Mouse (Mus musculus) retina, adult 2 months (tissue): Measurements from ENCODE around the gene Hoxa2.

Source experiments
- DNase-seq: peaks from one replicate; pipeline ENCODE4 v3.0.0-alpha.2; 2012; ENCODE audit warnings: low read depth, low spot score

The Hoxa2 gene

DNA sequence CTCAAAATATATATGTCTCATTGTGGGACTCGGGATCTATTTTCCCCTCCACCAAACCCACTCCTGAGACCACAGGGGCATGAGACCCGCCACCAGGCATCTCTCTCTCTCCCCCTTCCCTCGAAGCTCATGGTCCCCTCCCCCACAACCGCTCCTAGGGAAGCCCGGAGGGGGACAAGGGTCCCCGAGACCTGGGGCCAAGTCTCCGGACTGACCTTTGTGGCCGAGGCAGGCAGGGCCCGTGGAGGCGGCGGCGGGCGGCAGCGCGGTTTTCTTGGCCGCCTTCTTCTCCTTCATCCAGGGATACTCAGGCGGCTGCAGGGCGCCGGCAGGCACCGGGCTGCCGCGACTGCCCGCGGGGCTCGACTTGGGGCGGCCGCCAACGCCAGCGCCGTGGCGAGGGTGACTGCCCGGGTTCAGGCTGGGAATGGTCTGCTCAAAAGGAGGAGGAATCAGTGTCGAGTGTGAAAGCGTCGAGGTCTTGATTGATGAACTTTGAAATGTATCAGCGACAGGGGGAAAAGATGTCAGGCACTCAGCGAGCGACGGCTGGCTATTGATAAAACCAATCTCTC is 493 bp downstream of the Hoxa2 start:
- no peak for DNase-seq

DNA sequence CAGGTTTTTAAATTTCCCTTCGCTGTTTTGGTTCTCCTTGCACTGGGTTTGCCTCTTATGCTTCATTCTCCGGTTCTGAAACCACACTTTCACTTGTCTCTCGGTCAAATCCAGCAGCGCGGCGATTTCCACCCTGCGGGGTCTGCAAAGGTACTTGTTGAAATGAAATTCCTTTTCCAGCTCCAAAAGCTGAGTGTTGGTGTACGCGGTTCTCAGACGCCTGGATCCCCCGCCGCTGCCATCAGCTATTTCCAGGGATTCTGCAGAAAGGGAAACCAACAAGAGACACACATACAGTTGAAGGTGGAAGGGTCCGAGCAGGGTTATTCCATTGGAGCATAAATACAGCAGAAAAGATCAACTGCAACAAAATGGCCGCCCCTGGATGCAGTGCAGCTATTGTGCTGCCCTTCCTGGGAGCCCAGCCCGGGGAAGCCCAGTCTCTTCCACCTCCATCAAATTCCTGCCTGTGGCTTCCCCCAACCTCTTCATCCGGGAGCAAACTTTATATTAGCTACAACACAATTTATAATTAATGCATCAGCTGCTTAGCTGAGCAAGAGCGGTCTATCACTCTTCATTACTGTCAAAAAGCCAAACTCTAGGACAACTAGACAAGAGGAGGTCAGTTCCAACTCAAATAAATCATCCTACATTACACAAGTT is 1.1 kb downstream of the Hoxa2 start:
- DNase-seq, result no peak

DNA sequence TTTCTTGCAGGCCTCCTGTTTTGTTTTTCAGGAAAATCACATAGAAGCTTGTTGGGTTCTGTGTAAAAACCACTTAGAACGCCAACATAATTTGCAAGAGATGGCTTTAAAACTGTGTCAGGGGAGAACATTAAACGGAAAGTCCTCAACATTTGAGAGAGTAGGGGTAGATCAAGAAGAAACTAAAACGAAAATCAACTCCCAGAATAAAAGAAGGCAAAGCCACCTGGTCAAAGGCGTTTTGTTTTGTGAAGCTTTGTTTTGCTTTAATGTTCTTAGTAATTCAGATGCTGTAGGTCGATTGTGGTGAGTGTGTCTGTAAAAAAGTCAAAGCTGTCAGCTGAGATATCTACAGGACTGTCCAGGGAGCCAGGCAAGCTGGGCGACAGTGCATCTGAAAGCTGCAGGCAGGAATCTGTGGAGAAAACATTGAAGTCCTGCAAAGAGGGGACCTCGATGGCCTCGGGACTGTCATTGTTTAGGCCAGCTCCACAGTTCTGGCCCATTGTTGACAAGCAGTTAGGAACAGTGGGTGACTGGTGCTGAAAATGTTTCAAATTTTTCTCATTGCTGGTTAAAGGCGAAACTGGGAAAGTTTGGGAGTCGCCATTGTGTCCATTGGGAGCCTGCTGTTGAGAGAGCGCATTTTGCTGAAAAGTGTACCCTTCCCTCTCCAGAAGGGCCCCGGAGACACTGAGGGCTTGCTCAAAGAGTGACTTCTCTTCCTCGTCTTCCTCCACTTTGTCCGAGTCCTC is 1.8 kb downstream of the Hoxa2 start:
- DNase-seq, result no peak

DNA sequence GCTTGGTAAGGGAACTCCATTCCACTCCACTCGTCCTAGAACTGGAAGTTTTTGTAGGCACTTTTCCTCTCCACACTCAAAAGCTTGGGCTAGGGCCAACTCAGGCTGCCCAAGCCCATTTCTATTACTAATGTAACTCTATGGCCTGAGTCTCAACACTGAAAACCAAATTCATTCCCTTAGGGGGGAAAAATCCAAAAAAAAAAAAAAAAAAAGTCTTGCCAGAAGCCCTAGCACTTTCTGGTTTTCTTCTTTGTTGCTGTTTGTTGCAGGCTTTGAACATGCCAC is 2.6 kb downstream of the Hoxa2 start:
- DNase-seq, result no peak

DNA sequence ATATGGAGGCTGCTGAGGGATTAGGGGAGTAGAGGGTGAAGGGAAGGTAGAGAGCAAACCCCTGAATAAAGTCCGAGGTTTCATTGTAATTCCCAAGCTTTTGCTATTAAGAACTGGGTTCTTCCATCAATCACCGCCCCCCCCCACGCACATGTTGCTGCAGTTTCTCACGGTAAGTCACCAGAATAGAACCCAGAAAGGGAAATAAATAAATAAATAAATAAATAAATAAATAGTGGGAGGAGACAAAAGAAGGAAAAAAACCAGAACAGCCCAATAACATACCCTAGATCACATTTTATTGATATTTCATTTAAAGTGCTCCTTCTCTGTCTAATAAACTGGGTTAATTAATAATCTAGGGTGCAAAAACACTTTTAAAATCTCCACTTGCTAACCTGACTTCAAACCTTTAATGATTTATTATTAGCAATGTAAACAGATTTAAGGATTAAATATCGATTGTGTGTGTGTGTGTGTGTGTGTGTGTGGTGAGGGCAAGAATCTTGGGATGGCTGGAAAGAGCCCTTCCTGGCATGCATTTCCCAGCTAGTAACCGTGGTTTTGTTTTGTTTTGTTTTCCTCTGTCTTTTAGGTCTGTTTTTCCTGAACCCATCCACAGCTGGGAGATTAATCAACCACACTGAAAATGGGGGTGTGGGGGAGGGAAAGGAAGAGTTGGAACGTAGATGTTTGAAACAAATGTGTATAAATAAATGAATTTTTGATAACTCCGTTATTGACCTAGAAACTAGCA is 3.1 kb downstream of the Hoxa2 start:
- no peak for DNase-seq

DNA sequence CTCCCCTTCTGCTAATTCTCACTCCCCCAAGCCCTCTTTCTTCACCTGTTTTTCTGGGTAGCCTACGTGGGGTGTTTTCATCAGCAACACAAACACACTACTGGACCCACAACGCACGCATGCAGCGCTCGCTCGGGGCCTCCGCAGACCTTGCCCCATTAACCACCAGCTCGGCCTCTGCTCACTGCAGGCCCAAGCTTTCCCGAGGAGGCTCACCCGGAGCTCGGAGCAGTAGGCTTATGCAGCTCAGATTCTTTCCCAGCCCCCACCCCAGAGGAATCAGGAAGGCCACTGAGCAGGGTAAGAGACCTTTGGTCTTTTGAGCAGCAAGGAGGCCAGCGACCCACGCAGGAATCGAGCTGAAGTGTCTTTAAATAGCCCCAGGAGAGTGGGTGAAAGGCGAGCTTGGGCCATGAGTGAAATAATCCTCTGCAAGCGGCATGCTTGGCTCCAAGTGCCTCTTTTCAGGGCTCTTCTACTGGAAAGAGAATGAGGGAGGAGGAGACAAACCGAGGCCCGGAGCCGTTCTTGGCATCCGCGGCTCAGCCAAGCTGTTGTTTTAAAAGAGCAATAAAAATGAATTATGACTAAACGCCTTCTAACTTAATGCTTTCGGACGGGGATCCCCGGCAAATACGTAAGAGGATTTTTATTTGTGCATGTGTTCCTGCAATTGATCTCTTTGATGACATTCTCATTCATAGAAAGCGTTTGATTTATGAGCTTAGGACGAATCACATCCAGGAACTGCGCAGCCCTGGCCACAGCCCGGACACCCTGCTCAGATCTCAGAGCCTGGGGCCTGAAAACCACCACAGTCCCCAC is 3.9 kb downstream of the Hoxa2 start:
- no peak for DNase-seq

DNA sequence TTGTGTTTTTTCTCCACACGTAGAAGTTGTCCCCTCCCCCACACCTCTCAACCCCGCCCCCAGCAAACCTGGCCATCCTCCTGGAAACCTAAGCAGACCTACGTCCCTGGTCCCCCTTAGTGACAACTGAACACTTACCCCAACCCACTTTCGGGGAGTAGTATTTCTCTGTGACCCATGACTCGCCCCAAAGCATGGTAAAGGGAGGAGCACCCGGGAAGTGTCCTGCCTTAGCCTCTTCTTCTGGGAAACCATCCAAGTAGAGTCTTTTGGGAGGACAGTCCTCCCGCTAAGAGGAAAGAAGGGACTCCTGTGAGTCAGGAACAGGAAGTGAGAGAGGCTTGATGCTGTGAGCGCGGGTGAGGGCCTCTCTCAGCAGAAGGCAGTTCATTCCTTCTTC is 4.7 kb downstream of the Hoxa2 start:
- DNase-seq, result no peak

DNA sequence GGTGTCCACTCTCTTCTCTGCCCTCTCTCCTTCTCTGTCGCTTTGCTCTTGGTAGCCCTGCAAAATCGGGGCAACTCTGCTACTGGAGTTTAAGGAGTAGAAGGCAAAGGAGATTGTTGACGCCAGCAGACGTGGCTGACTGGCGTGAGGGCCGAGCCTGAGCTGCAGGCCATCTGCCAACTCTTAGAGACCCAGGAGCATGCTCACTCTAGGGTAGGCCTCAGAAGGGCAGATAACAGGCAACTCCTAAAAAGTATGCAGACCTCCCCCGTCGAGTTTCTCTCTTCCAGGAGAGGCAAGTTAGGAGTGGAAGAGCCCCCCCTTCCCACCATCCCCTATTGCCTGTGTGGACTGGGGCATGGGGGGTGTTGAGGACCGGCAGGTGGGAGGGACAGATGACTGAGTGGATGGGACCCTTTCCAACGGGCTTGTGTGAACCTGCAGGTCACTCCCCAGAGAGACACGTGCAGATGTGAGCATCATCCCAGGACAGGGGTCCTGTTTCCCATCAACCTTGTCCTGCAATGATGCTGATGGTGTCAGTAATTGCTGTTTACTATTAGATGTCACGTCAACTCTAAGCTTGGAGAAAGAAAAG is 5.4 kb downstream of the Hoxa2 start:
- DNase-seq, result no peak

DNA sequence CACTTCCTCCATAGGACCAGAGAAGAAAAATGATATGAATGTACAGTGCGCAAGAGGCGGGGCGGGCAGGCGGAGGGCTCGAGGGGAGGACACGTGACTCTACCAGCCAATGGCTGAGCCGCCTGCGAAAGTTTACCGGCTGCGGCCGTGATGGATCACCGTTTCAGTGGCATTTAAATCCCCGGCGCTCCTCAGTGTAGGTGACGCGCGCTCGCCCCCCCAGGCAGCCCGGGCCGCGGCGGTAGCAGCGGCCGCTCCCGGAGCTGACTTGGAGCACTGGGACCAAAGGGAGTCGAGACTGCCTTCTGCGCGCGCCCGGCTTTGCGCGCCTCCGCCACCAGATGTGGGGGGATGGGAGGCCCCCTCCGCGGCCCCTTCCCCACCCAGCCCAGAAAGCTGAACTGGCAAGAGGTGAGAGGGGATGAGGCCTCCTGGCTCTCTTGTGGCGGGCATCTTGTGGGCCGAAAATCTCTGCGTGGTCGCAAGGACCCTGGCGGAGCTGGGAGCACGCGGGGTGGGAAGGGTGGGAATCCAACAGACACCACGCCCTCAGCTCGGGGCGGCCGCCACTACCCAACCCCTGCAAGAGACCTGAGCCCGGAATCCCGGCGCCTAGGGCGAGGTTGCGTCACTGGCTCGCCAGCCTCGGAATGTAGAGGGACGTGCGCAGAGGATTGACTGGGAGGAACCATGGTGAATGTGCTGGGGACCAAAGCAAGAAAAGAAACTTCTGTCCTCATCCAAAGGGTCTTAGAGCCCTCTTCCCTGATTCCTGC is 6.2 kb downstream of the Hoxa2 start, which contains the start of gene Hoxa1:
Hoxa1 (minus strand) TSS at position 42 of the 776 bp plus-strand sequence.
- DNase-seq, result no peak

DNA sequence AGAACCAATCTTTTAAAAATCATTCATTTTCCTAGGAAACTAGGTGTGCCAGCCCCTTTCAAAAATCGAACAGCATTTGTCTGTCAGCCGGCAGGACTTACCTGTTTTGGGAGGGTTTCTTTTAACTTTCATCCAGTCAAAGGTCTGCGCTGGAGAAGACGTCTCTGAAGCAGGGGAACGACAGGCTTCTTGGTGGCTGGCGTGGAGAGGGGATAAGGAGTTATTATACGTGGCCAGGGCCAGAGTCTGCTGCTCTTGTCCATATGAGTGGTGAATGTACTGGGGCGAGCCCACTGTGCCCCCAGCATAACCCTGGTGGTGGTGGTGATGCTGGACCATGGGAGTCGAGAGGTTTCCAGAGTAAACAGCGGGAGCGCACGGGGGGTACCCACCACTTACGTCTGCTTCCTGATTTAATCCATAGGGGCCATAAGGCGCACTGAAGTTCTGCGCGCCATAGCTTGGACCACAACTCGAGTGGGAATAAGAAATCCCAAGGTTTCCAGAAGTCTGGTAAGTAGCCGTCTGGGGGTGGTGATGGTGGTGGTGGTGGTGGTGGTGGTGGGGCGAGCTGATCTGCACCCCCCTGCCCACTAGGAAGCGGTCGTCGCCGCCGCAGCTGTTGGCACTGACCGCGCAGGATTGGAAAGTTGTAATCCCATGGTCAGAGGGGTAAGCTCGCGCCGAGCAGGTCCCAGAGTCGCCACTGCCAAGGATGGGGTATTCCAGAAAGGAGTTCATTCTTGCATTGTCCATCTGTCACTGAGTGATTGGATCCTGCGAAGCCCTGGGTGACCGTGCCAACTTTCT is 7.0 kb downstream of the Hoxa2 start:
- DNase-seq, result no peak

DNA sequence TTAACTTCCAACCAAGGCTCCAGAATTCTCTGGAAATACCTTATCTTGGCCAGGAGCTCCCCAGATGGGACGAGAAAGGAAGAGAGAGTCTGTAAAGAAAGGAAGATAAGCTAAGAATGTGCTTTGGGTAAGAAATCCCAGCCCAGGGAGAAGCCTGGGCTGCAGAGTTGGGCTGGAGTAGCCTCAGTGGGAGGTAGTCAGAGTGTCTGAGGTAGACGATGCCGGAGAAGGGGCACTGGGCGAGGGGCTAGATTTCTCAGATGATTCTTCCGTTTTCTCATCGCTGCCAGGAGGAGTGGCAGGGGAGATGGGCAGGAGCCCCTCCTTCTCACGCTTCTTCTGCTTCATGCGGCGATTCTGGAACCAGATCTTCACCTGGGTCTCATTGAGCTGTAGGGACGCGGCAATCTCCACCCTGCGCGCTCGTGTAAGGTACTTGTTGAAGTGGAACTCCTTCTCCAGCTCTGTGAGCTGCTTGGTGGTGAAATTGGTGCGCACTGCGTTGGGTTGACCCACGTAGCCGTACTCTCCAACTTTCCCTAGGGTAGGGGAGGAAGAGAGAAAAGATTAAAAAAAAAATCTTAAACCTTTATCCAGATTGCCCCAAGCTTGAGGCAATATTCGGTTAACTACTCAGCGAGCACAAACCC is 8.0 kb downstream of the Hoxa2 start:
- DNase-seq, result no peak

DNA sequence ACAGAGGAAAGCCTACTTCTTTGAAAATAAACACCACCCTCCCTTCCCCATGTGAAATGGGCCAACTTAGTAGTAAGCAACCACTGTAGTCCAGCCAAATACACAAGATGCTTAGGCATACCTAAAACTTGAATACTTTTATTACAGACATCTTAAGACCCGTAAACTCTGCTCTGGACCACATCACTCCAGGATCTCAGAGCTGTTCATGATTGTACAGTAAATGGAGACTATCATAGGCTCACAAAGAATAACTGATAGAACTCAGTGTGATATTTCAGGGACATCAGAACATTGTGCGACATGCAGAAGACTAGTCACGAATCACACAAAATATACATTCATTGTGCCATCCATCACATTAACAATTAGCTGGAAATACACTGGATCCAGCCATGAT is 9.2 kb downstream of the Hoxa2 start:
- DNase-seq, result no peak

DNA sequence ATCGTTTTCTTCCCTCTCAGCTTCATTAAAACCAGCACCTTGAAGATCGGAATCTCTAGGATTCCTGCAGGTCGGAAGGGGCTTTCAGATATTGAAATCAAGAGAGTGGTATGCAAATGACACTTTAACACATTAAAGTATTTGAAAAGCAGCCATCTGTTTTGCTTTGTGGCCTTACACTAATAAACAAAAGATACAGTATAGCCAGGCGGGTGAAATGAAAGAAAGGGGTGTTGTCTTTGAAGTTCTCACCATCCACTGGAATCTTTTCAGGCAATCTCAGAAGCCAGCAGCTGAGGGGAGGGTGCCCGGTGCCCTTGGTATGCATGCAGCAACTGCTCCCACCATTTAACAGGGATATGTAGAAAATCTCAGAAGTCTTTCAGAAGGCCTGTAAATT is 10.6 kb downstream of the Hoxa2 start:
- no peak for DNase-seq

DNA sequence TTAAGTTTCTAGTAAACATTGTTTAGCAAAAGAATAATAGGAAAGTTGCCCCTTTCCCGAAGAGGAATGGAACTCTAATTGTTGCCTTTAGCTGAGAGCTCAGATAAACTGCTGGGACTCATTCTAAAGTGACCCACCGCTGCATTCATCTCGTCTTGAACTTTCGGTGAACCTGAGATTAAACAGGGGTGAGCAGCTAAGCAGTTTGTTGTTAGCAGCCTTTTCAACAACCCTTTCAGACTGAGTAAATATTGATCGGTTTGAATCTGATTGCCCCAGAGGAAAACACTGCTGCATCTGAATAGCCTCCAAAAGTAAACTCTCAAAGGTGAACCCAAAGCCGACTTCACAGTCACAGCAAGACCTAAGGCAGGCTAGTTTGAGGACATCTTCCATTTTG is 11.4 kb downstream of the Hoxa2 start:
- no peak for DNase-seq

DNA sequence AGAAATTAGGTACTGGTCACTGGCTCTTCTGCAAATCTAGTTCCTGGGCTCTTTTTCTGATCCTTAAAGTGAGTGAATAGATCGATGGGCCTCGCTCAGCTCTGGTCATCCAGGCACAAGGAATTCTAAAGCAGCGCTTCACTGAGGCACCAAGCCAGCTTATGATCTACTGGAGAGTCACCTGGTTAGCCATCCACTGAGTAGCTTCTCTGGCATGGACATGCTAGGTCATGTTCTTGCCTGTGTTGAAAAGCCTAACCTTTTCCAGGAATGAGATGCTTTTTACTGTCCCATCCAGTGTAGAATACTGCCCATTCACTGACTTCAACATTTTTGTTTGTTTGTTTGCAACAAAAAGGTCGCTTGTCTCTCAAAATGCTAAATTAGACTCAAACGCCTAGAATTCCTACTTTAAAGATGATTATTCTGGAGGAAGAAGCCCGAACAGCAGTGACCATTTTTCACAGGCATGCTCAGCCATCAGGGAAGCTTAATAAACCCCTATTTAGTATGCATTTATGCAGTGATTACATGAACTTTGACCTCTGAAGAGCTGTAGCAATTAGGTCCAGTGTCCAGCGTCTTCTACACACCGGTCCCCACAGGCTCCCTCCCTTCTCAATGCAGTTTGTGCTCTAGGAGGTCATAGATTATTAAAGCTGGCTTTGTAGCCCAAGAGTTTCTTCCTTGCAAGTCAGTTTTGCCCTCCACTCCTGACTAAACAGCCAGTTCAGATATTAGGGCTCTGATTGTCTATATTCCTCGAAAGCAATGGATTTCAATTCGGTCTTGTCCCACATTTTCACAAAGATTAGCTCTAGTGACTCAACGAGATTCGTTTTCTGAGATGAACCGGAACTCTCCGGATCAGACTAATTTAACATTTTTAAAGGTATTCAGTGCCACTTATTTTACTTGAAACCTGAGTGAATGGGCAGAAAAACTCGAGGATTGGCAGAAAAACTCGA is 12.1 kb downstream of the Hoxa2 start:
- no peak for DNase-seq

DNA sequence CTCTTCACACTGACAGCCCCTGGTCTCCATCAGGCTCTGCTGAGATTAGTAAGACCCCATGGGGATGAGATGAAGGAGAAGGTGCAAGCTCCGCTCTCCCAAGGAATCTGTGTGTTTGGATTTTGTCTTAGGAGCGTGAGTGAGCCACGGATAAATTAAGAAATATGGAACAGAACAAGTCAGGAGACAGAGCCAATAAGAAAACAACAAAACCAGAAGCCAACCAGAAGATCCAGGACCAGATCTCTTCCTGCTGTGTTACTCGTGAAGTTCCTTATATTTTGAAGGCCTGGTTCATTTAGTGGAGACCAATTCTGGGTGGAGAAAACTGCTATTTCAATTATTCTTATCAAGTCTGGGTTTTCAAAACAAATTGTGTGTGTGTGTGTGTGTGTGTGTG is 13.1 kb downstream of the Hoxa2 start:
- DNase-seq, result no peak

DNA sequence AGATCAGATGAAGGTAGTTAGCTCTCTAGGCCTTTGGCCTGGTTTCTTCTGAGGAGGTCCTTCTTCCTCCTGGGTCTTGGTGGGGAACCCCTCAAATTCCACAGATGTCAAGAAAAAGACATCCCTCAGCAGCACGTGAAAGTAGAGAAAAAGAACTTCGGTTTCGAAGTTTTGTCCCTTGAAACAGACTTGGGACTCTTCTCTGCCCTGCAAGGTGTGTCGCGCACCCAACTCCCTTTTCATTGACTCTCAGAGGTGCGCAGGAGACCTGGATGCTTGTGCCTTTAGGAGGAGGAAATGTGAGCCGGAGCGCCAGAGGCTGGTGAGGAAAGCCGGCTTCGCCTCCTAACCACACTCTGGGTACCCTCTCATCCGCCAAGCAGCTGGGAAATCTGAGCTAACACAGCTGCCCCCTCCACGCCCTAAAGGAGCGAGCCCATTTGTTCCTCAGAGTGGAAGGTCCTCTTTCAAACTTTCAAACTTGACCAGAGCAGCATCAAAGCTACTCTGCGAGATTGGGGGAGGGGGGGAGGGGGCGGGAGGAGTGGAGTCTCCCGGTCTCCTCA is 14.1 kb downstream of the Hoxa2 start:
- DNase-seq, result no peak

DNA sequence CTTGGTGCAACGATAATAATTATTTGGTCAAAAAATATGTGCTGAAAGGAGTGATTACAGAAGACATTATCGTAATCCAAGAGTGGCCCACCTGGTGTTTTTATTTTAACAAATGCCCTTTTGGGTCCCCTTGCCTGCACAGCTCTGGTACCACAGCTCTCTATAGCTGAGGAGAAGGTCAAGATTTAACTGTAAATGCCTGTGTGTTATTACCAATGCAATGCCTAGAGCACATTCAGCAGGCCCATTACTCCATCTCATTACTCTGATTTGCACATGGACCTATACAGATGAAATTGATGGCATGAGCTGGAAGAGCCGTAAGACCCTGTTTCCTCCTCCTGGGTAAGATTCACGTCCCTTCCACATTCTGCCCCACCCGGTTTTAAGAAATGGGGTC is 25.5 kb downstream of the Hoxa2 start:
- no peak for DNase-seq
